In the genomic region with DNA sequence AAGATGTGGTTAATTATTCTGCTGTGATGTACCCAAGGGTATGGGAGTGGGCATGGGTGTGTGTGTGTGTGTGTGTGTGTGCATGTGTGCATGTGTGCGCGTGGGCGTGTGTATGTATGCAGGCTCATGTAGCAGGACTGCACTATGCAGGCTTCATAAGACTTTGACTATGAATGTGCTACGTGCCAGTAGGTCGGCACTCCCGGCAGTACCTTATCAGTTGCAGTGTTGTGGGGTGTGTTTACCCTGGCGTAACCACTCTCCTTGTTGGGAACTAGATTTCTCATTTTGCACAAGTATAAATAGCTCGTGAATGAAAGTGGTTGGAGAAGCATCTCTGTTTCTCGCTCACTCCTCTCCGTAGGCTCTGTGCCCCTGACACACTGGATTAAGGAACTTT, we compare ENCODE assay signal across 24 mouse cellular contexts. TPM values are rescaled to one million over a fixed set of nuclear protein-coding genes. Genes with fewer than 3 reads are reported as not detected.
DNase-seq lines count a peak whose midpoint lies in the region; ATAC-seq and TF ChIP-seq lines count a peak whose summit lies in the region.
"Had no signal": no experiment of that assay in that cellular context is flagged by ENCODE, and none has a peak within 500 bp of the region (broad histone marks: within the 10 kb centered on the region; RNA-seq: fewer than 3 reads in every experiment).

No protein-coding gene starts in this region.

- no peak for TF ChIP-seq CTCF in heart, adult 2 months (IDR thresholded peaks at IDR 0.05)
- no peak for TF ChIP-seq CTCF in left cerebral cortex, adult 2 months (IDR thresholded peaks at IDR 0.05)
- no peak for TF ChIP-seq CTCF in heart, postnatal 0 days (IDR thresholded peaks at IDR 0.05; ENCODE audit: low read depth)

- H3K36me3 ChIP-seq in heart, adult 2 months (ENCODE audit: control insufficient read depth, insufficient read depth, low read length) = no peaks in the 10 kb centered on the region
- H3K36me3 ChIP-seq in heart, postnatal 0 days (replicated peaks; ENCODE audit: control insufficient read depth, insufficient read depth, low read length) = no peaks in the 10 kb centered on the region
- H3K36me3 ChIP-seq in stomach, embryonic 16.5 days (ENCODE audit: control insufficient read depth, insufficient read depth, low read length) = no peaks in the 10 kb centered on the region
- H3K36me3 ChIP-seq: embryonic facial prominence, embryonic 13.5 days; liver, embryonic 12.5 days had no signal

- no peak overlapping the region for H3K9ac ChIP-seq in heart, adult 2 months (ENCODE audit: low read depth, low read length)
- no peak overlapping the region for H3K9ac ChIP-seq in heart, postnatal 0 days (replicated peaks; ENCODE audit: low read depth, low read length)
- no peak overlapping the region for H3K9ac ChIP-seq in stomach, embryonic 16.5 days (ENCODE audit: low read length)
- H3K9ac ChIP-seq: embryonic facial prominence, embryonic 13.5 days; hindbrain, embryonic 14.5 days; liver, embryonic 12.5 days; liver, postnatal 0 days had no signal

- H3K9me3 ChIP-seq in heart, postnatal 0 days (replicated peaks; ENCODE audit: control insufficient read depth, low read length) = no peaks in the 10 kb centered on the region
- no peaks in the 10 kb centered on the region for H3K9me3 ChIP-seq in stomach, embryonic 16.5 days (replicated peaks; ENCODE audit: control insufficient read depth, low read length)
- H3K9me3 ChIP-seq: embryonic facial prominence, embryonic 13.5 days; liver, embryonic 12.5 days had no signal

- H3K27ac ChIP-seq in heart, adult 2 months = peak overlapping the region; percentile 78
- H3K27ac ChIP-seq in left cerebral cortex, adult 2 months = 0 out of 2 replicates have a peak overlapping the region, but pooled peaks have one; percentile 26
- peak overlapping the region; percentile 89 for H3K27ac ChIP-seq in heart, postnatal 0 days (ENCODE audit: low read depth)
- no peak overlapping the region for H3K27ac ChIP-seq in stomach, embryonic 16.5 days (ENCODE audit: low read length)
- H3K27ac ChIP-seq: embryonic facial prominence, embryonic 13.5 days; hindbrain, embryonic 14.5 days; liver, embryonic 12.5 days had no signal

- H3K4me2 ChIP-seq in heart, postnatal 0 days (ENCODE audit: low read depth, low read length) = 0 out of 2 replicates have a peak overlapping the region, but pooled peaks have one; percentile 15
- no peak overlapping the region for H3K4me2 ChIP-seq in stomach, embryonic 16.5 days (ENCODE audit: low read depth, low read length)
- H3K4me2 ChIP-seq: embryonic facial prominence, embryonic 13.5 days; hindbrain, embryonic 14.5 days; liver, embryonic 12.5 days; midbrain, embryonic 11.5 days had no signal

- peak in 1 of 2 experiments; percentile 45 for DNase-seq in heart, adult 2 months
- no peak for DNase-seq in heart, postnatal 36 days
- DNase-seq in left cerebral cortex, adult 2 months (ENCODE audit: extremely low spot score in 1 of 2, low spot score in 2 of 2) = no peak
- DNase-seq in left cerebral cortex, adult 18-20 months (ENCODE audit: low spot score in 2 of 2) = no peak
- peak; percentile 64 for DNase-seq in heart, postnatal 0 days (ENCODE audit: low spot score)
- no peak for DNase-seq in urinary bladder, postnatal 14 days (ENCODE audit: low spot score)
- DNase-seq: adrenal gland, postnatal 14 days; cerebellum, adult 11-12 months; cerebellum, adult 9-11 months; kidney, postnatal 36 days; liver, postnatal 0 days; lung, postnatal 36 days; right cerebral cortex, adult 18-20 months; right cerebral cortex, postnatal 4 days had no signal

- peak; percentile 45 for ATAC-seq in heart, postnatal 0 days (ENCODE audit: insufficient read depth, low read depth)
- peak; percentile 64; the same call in 1 of the 2 replicates for ATAC-seq in stomach, embryonic 16.5 days (ENCODE audit: insufficient read depth, low FRiP score)
- ATAC-seq in erythroblast, adult 5-6 weeks (replicated peaks; ENCODE audit: low FRiP score, poor library complexity, severe bottlenecking) = no peak
- ATAC-seq: forebrain, embryonic 16.5 days; intestine, postnatal 0 days; liver, embryonic 12.5 days; liver, postnatal 0 days; midbrain, embryonic 16.5 days had no signal

- H3K27me3 ChIP-seq in heart, adult 2 months (ENCODE audit: control insufficient read depth, insufficient read depth, low read length) = no peaks in the 10 kb centered on the region
- H3K27me3 ChIP-seq in heart, postnatal 0 days (ENCODE audit: control insufficient read depth, insufficient read depth, low read length) = no peaks in the 10 kb centered on the region
- no peaks in the 10 kb centered on the region for H3K27me3 ChIP-seq in stomach, embryonic 16.5 days (ENCODE audit: control insufficient read depth, insufficient read depth, low read length)

- no peak for TF ChIP-seq EP300 in heart, adult 2 months (IDR thresholded peaks at IDR 0.05; ENCODE audit: insufficient read depth, low read depth, low read length)
- no peak for TF ChIP-seq EP300 in heart, postnatal 0 days (IDR thresholded peaks at IDR 0.05; ENCODE audit: low read depth)

- 43% methylated on average over 10 of the region's 10 CpGs for WGBS in heart, adult 2 months
- WGBS in heart, postnatal 0 days = 35% methylated on average over 10 of the region's 10 CpGs
- WGBS in stomach, embryonic 16.5 days = 76% methylated on average over 10 of the region's 10 CpGs

- intact Hi-C loops in heart, adult 2 months (cut with DNase I) = no loop called here
- intact Hi-C loops in heart, postnatal 36 days (cut with DNase I) = no loop called here
- intact Hi-C loops in left cerebral cortex, adult 2 months (cut with DNase I) = no loop called here

- 0 out of 2 replicates have a peak, but pooled peaks have one; percentile 12 for TF ChIP-seq POLR2A in heart, adult 2 months (IDR thresholded peaks at IDR 0.05; ENCODE audit: insufficient read depth, low read depth, low read length)

- no peaks in the 10 kb centered on the region for H3K79me2 ChIP-seq in heart, adult 2 months (replicated peaks; ENCODE audit: control insufficient read depth, insufficient read depth, low read length)

- H3K4me1 ChIP-seq in heart, adult 2 months (ENCODE audit: control insufficient read depth, insufficient read depth, low read length) = peaks cover 3% of the 10 kb centered on the region; the same call in 1 of the 2 replicates
- H3K4me1 ChIP-seq in heart, postnatal 0 days (ENCODE audit: control insufficient read depth, insufficient read depth) = peaks cover 22% of the 10 kb centered on the region
- no peaks in the 10 kb centered on the region for H3K4me1 ChIP-seq in stomach, embryonic 16.5 days (ENCODE audit: control insufficient read depth, insufficient read depth, low read length)
- H3K4me1 ChIP-seq: liver, embryonic 12.5 days had no signal

- no peak overlapping the region for H3K4me3 ChIP-seq in heart, adult 2 months
- H3K4me3 ChIP-seq in left cerebral cortex, adult 2 months = no peak overlapping the region
- no peak overlapping the region for H3K4me3 ChIP-seq in heart, postnatal 0 days (ENCODE audit: low read depth, low read length)
- no peak overlapping the region for H3K4me3 ChIP-seq in stomach, embryonic 16.5 days (replicated peaks; ENCODE audit: low read length)
- H3K4me3 ChIP-seq: embryonic facial prominence, embryonic 13.5 days; erythroblast, embryonic 14.5 days; liver, embryonic 12.5 days had no signal

RNA-seq across cellular contexts. Expression of a gene that starts 30.6 kb away (rescaled TPM):
- 10 to 100 TPM; 31.3 to 32.5 TPM for total RNA-seq in heart, adult 2 months (2021)
- 61.0 and 61.5 TPM in 2 replicates for polyA plus RNA-seq in heart, adult 2 months (2012; rRNA removed)
- 10 to 100 TPM; 35.5 to 38.2 TPM for total RNA-seq in heart, postnatal 36 days (2021)
- total RNA-seq in left cerebral cortex, adult 2 months (2021) = 100 to 1,000 TPM; 248 to 254 TPM
- total RNA-seq in left cerebral cortex, adult 18-20 months (2021) = 100 to 1,000 TPM; 215 to 219 TPM
- total RNA-seq in heart, postnatal 0 days (2014; rRNA removed; ENCODE audit: low replicate concordance) = 58.5 and 68.6 TPM in 2 replicates
- 45.7 and 51.3 TPM in 2 replicates for polyA plus RNA-seq in heart, postnatal 0 days (2015; fragmentation: Nextera tagmentation; extraction: Ambion mirVana)
- 55.5 and 56.4 TPM in 2 replicates for polyA plus RNA-seq in stomach, embryonic 16.5 days (2015; fragmentation: Nextera tagmentation; extraction: Ambion mirVana)
- 8.2 and 8.3 TPM in 2 replicates for total RNA-seq in erythroblast, adult 5-6 weeks (2015; ENCODE audit: low replicate concordance)
- 3.8 and 9.0 TPM in 2 replicates for total RNA-seq in erythroblast, adult 5-6 weeks (2017; ENCODE audit: low replicate concordance)

RNA-seq across cellular contexts. Expression of a gene that starts 35.5 kb away (rescaled TPM):
- total RNA-seq in heart, adult 2 months (2021) = 10 to 100 TPM; 21.0 to 22.7 TPM
- polyA plus RNA-seq in heart, adult 2 months (2012; rRNA removed) = 19.4 and 26.0 TPM in 2 replicates
- total RNA-seq in heart, postnatal 36 days (2021) = 10 to 100 TPM; 22.1 to 28.0 TPM
- 10 to 100 TPM; 37.3 to 39.6 TPM for total RNA-seq in left cerebral cortex, adult 2 months (2021)
- 10 to 100 TPM; 35.8 to 38.4 TPM for total RNA-seq in left cerebral cortex, adult 18-20 months (2021)
- 26.7 and 36.2 TPM in 2 replicates for total RNA-seq in heart, postnatal 0 days (2014; rRNA removed; ENCODE audit: low replicate concordance)
- 18.7 and 19.4 TPM in 2 replicates for polyA plus RNA-seq in heart, postnatal 0 days (2015; fragmentation: Nextera tagmentation; extraction: Ambion mirVana)
- polyA plus RNA-seq in stomach, embryonic 16.5 days (2015; fragmentation: Nextera tagmentation; extraction: Ambion mirVana) = 29.8 and 30.5 TPM in 2 replicates
- total RNA-seq in erythroblast, adult 5-6 weeks (2015; ENCODE audit: low replicate concordance) = 1.0 and 2.1 TPM in 2 replicates
- total RNA-seq in erythroblast, adult 5-6 weeks (2017; ENCODE audit: low replicate concordance) = 3.5 and 7.2 TPM in 2 replicates
